Mouse (Mus musculus): ENCODE measurements around the gene Gm10642. TPM values are rescaled to one million over a fixed set of nuclear protein-coding genes. Genes with fewer than 3 reads are reported as not detected.

Gm10642 gene
- polyA plus RNA-seq, 1 experiment from 2014 or later: 0.35 TPM

GRCm38 (mm10) chr9:70657013-70657967 is 1.2 kb downstream of the Gm10642 start, which contains the start of gene Mindy2:
Mindy2 (minus strand) TSS chr9:70657174.
- Histone ChIP-seq H3K27me3 (peaks cover 4% of the 10 kb centered on the region; the same call in 1 of the 2 replicates), H3K4me1 (replicated peaks) (peaks cover 7% of the 10 kb centered on the region), H3K9me3 (no peaks in the 10 kb centered on the region), H3K36me3 (no peaks in the 10 kb centered on the region), H3K9ac (replicated peaks) (peak within 1 kb of the TSS; percentile 78), H3K4me3 (replicated peaks) (peak within 1 kb of the TSS; percentile 82), H3K27ac (peak within 1 kb of the TSS; percentile 78), H3K4me2 (peak within 1 kb of the TSS; percentile 93)
- ATAC-seq (ENCODE audit: insufficient number of reproducible peaks, insufficient read depth, low FRiP score, low TSS enrichment, low read depth): peak; percentile 97
- 2% methylated on average over 67 of the region's 67 CpGs for WGBS

DNA sequence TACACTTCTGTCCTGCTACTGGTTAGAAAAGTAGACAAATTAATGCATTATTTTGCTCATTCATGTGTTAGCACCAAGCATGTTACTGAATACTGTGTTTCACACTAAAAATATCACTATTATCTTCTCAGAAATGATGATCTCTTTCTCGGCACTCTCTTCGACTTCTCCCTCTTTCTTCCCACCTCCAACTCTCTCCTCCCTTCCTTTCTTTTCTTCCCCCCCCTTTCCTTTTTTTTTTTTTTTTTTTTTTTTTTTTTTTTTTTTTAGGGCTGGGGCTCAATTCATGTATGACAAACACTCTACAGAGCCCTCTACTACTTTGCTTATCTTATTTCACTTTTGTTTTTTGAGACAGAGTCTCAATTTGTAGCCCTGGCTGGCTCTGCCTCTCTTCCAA is 2.2 kb downstream of the Gm10642 start:
- Histone ChIP-seq H3K27ac (no peak overlapping the region), H3K4me1 (replicated peaks) (peaks cover 7% of the 10 kb centered on the region), H3K4me3 (replicated peaks) (no peak overlapping the region), H3K9me3 (no peaks in the 10 kb centered on the region), H3K36me3 (no peaks in the 10 kb centered on the region), H3K4me2 (no peak overlapping the region), H3K9ac (replicated peaks) (no peak overlapping the region), H3K27me3 (peaks cover 4% of the 10 kb centered on the region; the same call in 1 of the 2 replicates)
- 56% methylated on average over 2 of the region's 2 CpGs for WGBS
- no peak for ATAC-seq (ENCODE audit: insufficient number of reproducible peaks, insufficient read depth, low FRiP score, low TSS enrichment, low read depth)

- ATAC-seq (ENCODE audit: insufficient number of reproducible peaks, insufficient read depth, low FRiP score, low TSS enrichment, low read depth): no peak
- H3K27ac ChIP-seq: no peak overlapping the region
- H3K4me2 ChIP-seq: no peak overlapping the region
- WGBS: 68% methylated on average over 4 of the region's 4 CpGs
- H3K9me3 ChIP-seq: 0 out of 2 replicates have a peak, but pooled peaks cover 3% of the 10 kb centered on the region
- H3K4me1 ChIP-seq (replicated peaks): no peaks in the 10 kb centered on the region
- no peak overlapping the region for H3K9ac ChIP-seq (replicated peaks)
- H3K27me3 ChIP-seq: no peaks in the 10 kb centered on the region
- H3K4me3 ChIP-seq (replicated peaks): no peak overlapping the region
- H3K36me3 ChIP-seq: no peaks in the 10 kb centered on the region
Measured at GRCm38 (mm10) chr9:70664847-70665246, 8.8 kb downstream of the Gm10642 start.

DNA sequence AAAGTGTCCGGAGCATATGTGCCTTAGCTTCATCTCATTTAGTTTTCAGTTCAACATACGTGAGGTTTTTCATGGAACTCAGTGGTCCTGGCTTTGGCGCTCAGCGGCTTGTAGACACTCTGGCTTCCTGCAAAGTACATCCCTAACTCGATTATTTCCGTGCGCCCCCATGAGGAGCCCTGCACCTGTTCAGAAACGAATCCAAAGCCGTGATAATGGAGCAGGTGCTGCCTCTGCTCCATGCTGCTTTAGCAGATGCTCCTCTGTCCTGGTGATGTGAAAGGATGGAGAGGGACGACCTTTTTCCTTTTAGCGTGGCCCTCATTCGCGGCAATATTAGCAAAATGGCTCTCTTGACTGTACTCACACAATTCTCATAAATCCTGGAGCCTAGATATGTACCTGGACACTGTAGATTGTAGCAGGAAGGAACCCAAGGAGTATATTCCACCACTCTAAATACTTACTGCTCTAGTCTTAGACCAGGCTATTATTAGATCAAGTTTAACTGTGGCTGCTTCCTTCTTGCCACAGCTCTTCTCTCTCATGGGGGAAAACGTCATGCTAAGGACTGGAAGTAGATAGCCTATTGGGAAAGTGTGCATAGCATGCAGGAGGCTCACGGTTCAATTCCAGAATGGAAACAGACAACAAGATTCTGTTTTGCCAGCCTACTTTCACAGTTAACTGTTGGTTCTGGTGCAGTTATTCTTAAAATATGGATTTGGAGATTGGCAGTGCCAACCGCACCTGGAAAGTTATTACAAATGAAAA is 9.5 kb downstream of the Gm10642 start:
- Histone ChIP-seq H3K27ac (no peak overlapping the region), H3K27me3 (no peaks in the 10 kb centered on the region), H3K9me3 (0 out of 2 replicates have a peak, but pooled peaks cover 3% of the 10 kb centered on the region), H3K4me3 (replicated peaks) (no peak overlapping the region), H3K4me1 (replicated peaks) (no peaks in the 10 kb centered on the region), H3K4me2 (no peak overlapping the region), H3K9ac (replicated peaks) (no peak overlapping the region), H3K36me3 (no peaks in the 10 kb centered on the region)
- 72% methylated on average over 16 of the region's 16 CpGs for WGBS
- ATAC-seq (ENCODE audit: insufficient number of reproducible peaks, insufficient read depth, low FRiP score, low TSS enrichment, low read depth): no peak

GRCm38 (mm10) chr9:70666811-70667210 is 10.8 kb downstream of the Gm10642 start:
- ATAC-seq (ENCODE audit: insufficient number of reproducible peaks, insufficient read depth, low FRiP score, low TSS enrichment, low read depth): no peak
- Histone ChIP-seq H3K9ac (replicated peaks) (no peak overlapping the region), H3K27ac (no peak overlapping the region), H3K4me1 (replicated peaks) (no peaks in the 10 kb centered on the region), H3K4me2 (no peak overlapping the region), H3K27me3 (no peaks in the 10 kb centered on the region), H3K36me3 (no peaks in the 10 kb centered on the region), H3K4me3 (replicated peaks) (no peak overlapping the region), H3K9me3 (0 out of 2 replicates have a peak, but pooled peaks cover 3% of the 10 kb centered on the region)
- WGBS: 69% methylated on average over 7 of the region's 7 CpGs

GRCm38 (mm10) chr9:70668048-70668447 is 12.0 kb downstream of the Gm10642 start:
- ATAC-seq (ENCODE audit: insufficient number of reproducible peaks, insufficient read depth, low FRiP score, low TSS enrichment, low read depth): no peak
- Histone ChIP-seq H3K9ac (replicated peaks) (no peak overlapping the region), H3K27ac (no peak overlapping the region), H3K4me3 (replicated peaks) (no peak overlapping the region), H3K4me2 (no peak overlapping the region), H3K36me3 (no peaks in the 10 kb centered on the region), H3K9me3 (0 out of 2 replicates have a peak, but pooled peaks cover 3% of the 10 kb centered on the region), H3K4me1 (replicated peaks) (no peaks in the 10 kb centered on the region), H3K27me3 (no peaks in the 10 kb centered on the region)

DNA sequence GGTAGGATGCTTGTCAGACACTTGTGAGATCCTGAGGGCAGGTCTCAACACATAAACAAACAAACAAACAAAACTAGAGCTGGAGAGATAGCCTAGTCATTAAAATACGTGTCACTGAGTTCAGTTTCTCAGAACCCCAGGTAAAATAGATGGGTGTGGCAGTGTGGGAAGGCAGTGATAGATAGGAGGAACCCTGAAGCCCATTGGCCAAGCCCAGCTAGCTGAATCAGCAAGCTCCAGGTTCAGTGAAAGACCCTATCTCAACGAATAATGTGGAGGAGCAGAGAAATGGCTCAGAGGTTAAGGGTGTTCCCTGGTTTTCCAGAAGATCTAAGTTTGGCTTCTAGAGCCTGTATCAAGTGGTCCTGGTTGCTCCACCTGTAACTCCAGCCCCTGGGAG is 13.1 kb downstream of the Gm10642 start:
- Histone ChIP-seq H3K27me3 (no peaks in the 10 kb centered on the region), H3K9ac (replicated peaks) (no peak overlapping the region), H3K9me3 (0 out of 2 replicates have a peak, but pooled peaks cover 3% of the 10 kb centered on the region), H3K4me1 (replicated peaks) (0 out of 2 replicates have a peak, but pooled peaks cover 3% of the 10 kb centered on the region), H3K4me2 (no peak overlapping the region), H3K27ac (no peak overlapping the region), H3K4me3 (replicated peaks) (no peak overlapping the region), H3K36me3 (no peaks in the 10 kb centered on the region)
- ATAC-seq (ENCODE audit: insufficient number of reproducible peaks, insufficient read depth, low FRiP score, low TSS enrichment, low read depth): no peak
- 58% methylated on average over 2 of the region's 2 CpGs for WGBS

GRCm38 (mm10) chr9:70670381-70670780 is 14.3 kb downstream of the Gm10642 start:
- Histone ChIP-seq H3K4me1 (replicated peaks) (0 out of 2 replicates have a peak, but pooled peaks cover 3% of the 10 kb centered on the region), H3K36me3 (no peaks in the 10 kb centered on the region), H3K9me3 (0 out of 2 replicates have a peak, but pooled peaks cover 3% of the 10 kb centered on the region), H3K9ac (replicated peaks) (no peak overlapping the region), H3K4me2 (no peak overlapping the region), H3K4me3 (replicated peaks) (no peak overlapping the region), H3K27me3 (no peaks in the 10 kb centered on the region), H3K27ac (no peak overlapping the region)
- ATAC-seq (ENCODE audit: insufficient number of reproducible peaks, insufficient read depth, low FRiP score, low TSS enrichment, low read depth): no peak
- 86% methylated on average over 6 of the region's 6 CpGs for WGBS

- no peak for ATAC-seq (ENCODE audit: insufficient number of reproducible peaks, insufficient read depth, low FRiP score, low TSS enrichment, low read depth)
- 67% methylated on average over 6 of the region's 6 CpGs for WGBS
- H3K4me2 ChIP-seq: no peak overlapping the region
Measured at GRCm38 (mm10) chr9:70671278-70671677, 15.2 kb downstream of the Gm10642 start.

DNA sequence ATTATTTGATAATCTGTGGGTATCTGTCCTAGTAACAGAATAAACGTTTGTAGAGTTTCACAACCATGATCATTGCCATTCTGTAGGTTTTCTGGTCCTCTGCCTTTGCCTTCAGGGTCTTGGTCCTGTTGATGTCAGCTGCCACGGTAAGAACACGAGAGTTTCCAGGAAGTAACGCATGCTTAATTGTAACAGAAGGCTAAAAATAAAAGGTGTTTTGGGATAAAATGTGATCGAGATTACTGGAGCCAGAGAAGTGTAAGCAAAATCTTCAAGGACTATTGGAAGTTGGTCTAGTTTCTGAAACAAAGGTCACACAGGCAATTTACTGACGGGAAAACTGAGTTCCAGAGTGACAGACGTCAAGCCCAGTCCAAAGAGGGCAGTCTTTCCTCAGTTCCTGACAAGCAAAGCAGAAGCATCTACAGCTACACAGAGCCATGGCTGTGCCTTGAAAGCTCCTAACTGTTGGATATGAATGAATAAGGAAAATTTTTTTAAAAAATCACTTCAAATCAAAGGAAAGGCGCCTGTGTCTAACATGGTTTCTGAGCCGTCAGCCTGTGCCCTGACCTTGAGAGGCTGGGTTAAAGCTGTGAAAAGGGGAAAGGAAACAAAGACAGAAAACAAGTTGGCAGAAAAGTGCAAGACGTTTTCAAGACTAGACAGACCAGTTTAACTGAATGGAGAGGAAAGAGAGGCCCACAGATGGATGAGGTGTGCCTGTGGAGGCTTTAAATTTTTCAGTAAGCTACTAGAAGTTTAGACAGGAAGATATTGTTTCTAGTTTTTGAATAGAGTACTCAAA is 15.9 kb downstream of the Gm10642 start:
- H3K27ac ChIP-seq: no peak overlapping the region
- no peak overlapping the region for H3K4me3 ChIP-seq (replicated peaks)
- ATAC-seq (ENCODE audit: insufficient number of reproducible peaks, insufficient read depth, low FRiP score, low TSS enrichment, low read depth): no peak
- no peak overlapping the region for H3K9ac ChIP-seq (replicated peaks)
- 0 out of 2 replicates have a peak, but pooled peaks cover 3% of the 10 kb centered on the region for H3K4me1 ChIP-seq (replicated peaks)
- 52% methylated on average over 10 of the region's 10 CpGs for WGBS
- H3K4me2 ChIP-seq: no peak overlapping the region
- H3K36me3 ChIP-seq: no peaks in the 10 kb centered on the region
- H3K9me3 ChIP-seq: 0 out of 2 replicates have a peak, but pooled peaks cover 3% of the 10 kb centered on the region
- no peaks in the 10 kb centered on the region for H3K27me3 ChIP-seq

More at GRCm38 (mm10) chr9:70671278-70671677, 15.2 kb downstream of the Gm10642 start:
- Histone ChIP-seq H3K9ac (replicated peaks) (no peak overlapping the region), H3K4me3 (replicated peaks) (no peak overlapping the region), H3K27ac (no peak overlapping the region), H3K9me3 (0 out of 2 replicates have a peak, but pooled peaks cover 3% of the 10 kb centered on the region), H3K36me3 (no peaks in the 10 kb centered on the region), H3K27me3 (no peaks in the 10 kb centered on the region), H3K4me1 (replicated peaks) (0 out of 2 replicates have a peak, but pooled peaks cover 3% of the 10 kb centered on the region)
